Mouse (Mus musculus) liver, embryonic 16.5 days (tissue): ENCODE measurements at regions not wholly inside any gene's neighbourhood (a gene's known extent, or its start where the extent isn't known, plus 50 kb on each side); places are given as distances from the start of the nearest gene placed in this dataset.

Experiments used
- ATAC-seq: fragments of 200-750 bp; cut with Nextera tagmentation; 2 replicates; pipeline ENCODE4 v1.8.0; 2017; ENCODE audit warnings: low read depth, mild to moderate bottlenecking, moderate number of reproducible peaks, moderate library complexity
- H3K27ac ChIP-seq: fragments of 300-500 bp; sonication (generic); 2 replicates; pipeline ENCODE4 v1.5.1; 2014; ENCODE audit warnings: mild to moderate bottlenecking, low read length
- H3K27me3 ChIP-seq: fragments of 300-500 bp; sonication (generic); 2 replicates; pipeline ENCODE4 v1.6.1; 2014; ENCODE audit warnings: low read depth, low read length, mixed read lengths; ENCODE audit not compliant: control insufficient read depth, insufficient read depth
- H3K36me3 ChIP-seq: fragments of 300-500 bp; sonication (generic); 2 replicates; pipeline ENCODE4 v1.6.1; 2014; ENCODE audit warnings: mild to moderate bottlenecking; ENCODE audit not compliant: control insufficient read depth, insufficient read depth
- H3K4me1 ChIP-seq: fragments of 300-500 bp; sonication (generic); 2 replicates; pipeline ENCODE4 v1.6.1; 2014; ENCODE audit warnings: low read depth, low read length, mixed read lengths; ENCODE audit not compliant: control insufficient read depth
- H3K4me2 ChIP-seq: fragments of 300-500 bp; sonication (generic); 2 replicates; pipeline ENCODE4 v1.6.1; 2014; ENCODE audit warnings: low read depth, low read length, mixed read lengths
- H3K4me3 ChIP-seq: fragments of 300-500 bp; sonication (generic); 2 replicates; pipeline ENCODE4 v1.5.1; 2014; ENCODE audit warnings: low read depth, mild to moderate bottlenecking, low read length
- H3K9ac ChIP-seq: fragments of 300-500 bp; sonication (generic); 2 replicates; pipeline ENCODE4 v1.6.1; 2014; ENCODE audit warnings: low read depth, low read length
- H3K9me3 ChIP-seq: fragments of 300-500 bp; sonication (generic); replicated peaks from 2 replicates; pipeline ENCODE4 v1.6.1; 2016; ENCODE audit warnings: low read length; ENCODE audit not compliant: control insufficient read depth
- WGBS: fragments of 180-500 bp; shearing (Covaris S2); extraction: QIAGEN DNeasy Blood & Tissue Kit; methylation state at CpG from one replicate; pipeline ENCODE4 v1.1.7; 2014; ENCODE audit not compliant: insufficient replicate concordance; 5-methylcytosine and 5-hydroxymethylcytosine counted together

GRCm38 (mm10) chr9:117692486-117692885 lies 62.8 kb upstream of the Rbms3 start:
- Histone ChIP-seq H3K27me3 (no peaks in the 10 kb centered on the region), H3K36me3 (no peaks in the 10 kb centered on the region), H3K9ac (no peak overlapping the region), H3K9me3 (no peaks in the 10 kb centered on the region), H3K4me2 (no peak overlapping the region), H3K27ac (no peak overlapping the region), H3K4me1 (no peaks in the 10 kb centered on the region), H3K4me3 (no peak overlapping the region)
- ATAC-seq, result no peak
- WGBS, result 58% methylated on average over 9 of the region's 9 CpGs

- Histone ChIP-seq H3K4me2 (no peak overlapping the region), H3K36me3 (no peaks in the 10 kb centered on the region), H3K4me3 (no peak overlapping the region), H3K9ac (no peak overlapping the region), H3K9me3 (no peaks in the 10 kb centered on the region), H3K27ac (no peak overlapping the region), H3K27me3 (no peaks in the 10 kb centered on the region), H3K4me1 (no peaks in the 10 kb centered on the region)
- no peak for ATAC-seq
- WGBS, result 58% methylated on average over 4 of the region's 4 CpGs
Measured at GRCm38 (mm10) chr9:117689946-117690345, 60.2 kb upstream of the Rbms3 start.
